Mouse (Mus musculus) G1E (cell line): ENCODE results near the gene Pgr15l. TPM values are rescaled to one million over a fixed set of nuclear protein-coding genes. Genes with fewer than 3 reads are reported as not detected.

Source experiments
- ATAC-seq: 2 replicates; pipeline ENCODE4 v1.8.0; 2016; ENCODE audit warnings: mild to moderate bottlenecking; ENCODE audit not compliant: insufficient number of reproducible peaks, poor library complexity, low FRiP score, severe bottlenecking; ENCODE audit errors: extremely low read depth
- DNase-seq: peaks from one replicate; pipeline ENCODE4 v3.0.0; 2012; ENCODE audit warnings: low spot score
- H3K27me3 ChIP-seq: 2 replicates; pipeline ENCODE4 v1.6.1; 2012; ENCODE audit warnings: mild to moderate bottlenecking, low read length, inconsistent platforms; ENCODE audit not compliant: insufficient read depth
- H3K36me3 ChIP-seq: replicated peaks from 2 replicates; pipeline ENCODE3; 2012; ENCODE audit warnings: mild to moderate bottlenecking, inconsistent platforms
- H3K4me1 ChIP-seq: 2 replicates; pipeline ENCODE4 v1.6.1; 2012; ENCODE audit warnings: low read depth, low read length, inconsistent platforms, mixed read lengths; ENCODE audit not compliant: insufficient read depth
- H3K4me3 ChIP-seq: 2 replicates; pipeline ENCODE4 v1.5.1; 2012; ENCODE audit warnings: low read depth, mild to moderate bottlenecking, inconsistent platforms, low read length, moderate library complexity, mixed read lengths
- H3K9me3 ChIP-seq: replicated peaks from 2 replicates; pipeline ENCODE4 v1.6.1; 2012; ENCODE audit warnings: inconsistent platforms
- CTCF ChIP-seq: IDR thresholded peaks from 2 replicates; pipeline ENCODE4 v1.5.1; 2012; ENCODE audit warnings: low read depth, low read length, inconsistent platforms, mixed read lengths
- GATA1 ChIP-seq: IDR thresholded peaks from 2 replicates; pipeline ENCODE4 v1.6.1; 2012; ENCODE audit warnings: borderline replicate concordance, low read length, inconsistent platforms, mixed read lengths
- GATA2 ChIP-seq: IDR thresholded peaks from 2 replicates; pipeline ENCODE4 v1.6.1; 2012; ENCODE audit warnings: low read depth, low read length, inconsistent platforms, borderline replicate concordance
- POLR2AphosphoS5 ChIP-seq: IDR thresholded peaks from 2 replicates; pipeline ENCODE4 v1.6.1; 2012; ENCODE audit warnings: low read depth, low read length, inconsistent platforms; ENCODE audit not compliant: insufficient replicate concordance
- TAL1 ChIP-seq: conservative IDR thresholded peaks from 2 replicates; pipeline ENCODE4 v1.6.1; 2012; ENCODE audit warnings: low read depth, low read length, inconsistent platforms, mixed read lengths
- polyA plus RNA-seq: library from polyadenylated mRNA; stranded (reverse); fragments of >175 nt; gene quantifications from 2 replicates; pipeline ENCODE4 v1.2.3, GENCODE M21; 2012
- total RNA-seq, 2 experiments: library from RNA; stranded (forward) in 1 of 2; stranded (reverse) in 1 of 2; fragments of 200-1000 nt in 1 of 2; fragments of >200 nt in 1 of 2; fragmentation: Nextera tagmentation in 1 of 2; gene quantifications; 2 replicates each; pipeline ENCODE4 v1.2.3; 2014 to 2017

Gene Pgr15l
- not detected in 2 replicates for total RNA-seq (2014; fragmentation: Nextera tagmentation)
- under 0.01 TPM in 1 of 2 replicates, not detected in the other for total RNA-seq (2017)
- not detected in 2 replicates for polyA plus RNA-seq

DNA sequence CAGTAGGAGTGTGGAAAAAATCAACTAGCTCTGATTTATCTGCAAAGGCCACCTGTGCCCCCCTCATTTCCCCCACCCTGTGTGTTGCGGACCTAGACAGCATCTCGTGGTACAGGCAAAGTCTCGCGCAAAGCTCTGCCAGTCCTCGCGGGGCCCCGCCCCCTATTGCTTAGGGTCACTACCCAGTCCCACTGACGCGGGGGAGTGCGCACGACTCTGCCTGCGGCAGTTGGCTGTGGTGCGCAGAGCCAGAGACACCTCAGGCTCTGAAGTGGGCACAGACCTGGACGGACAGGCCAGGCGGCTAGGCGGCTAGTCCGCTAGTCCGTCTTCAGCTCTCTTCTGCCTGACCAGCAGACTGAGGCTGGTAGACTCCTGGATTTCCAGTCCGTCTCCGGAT is at the start of gene Pgr15l:
Gene Pgr15l, plus strand, starts transcription at position 228 of the 400 bp plus-strand sequence.
- H3K4me1 ChIP-seq = no peaks in the 10 kb centered on the region
- H3K27me3 ChIP-seq = no peaks in the 10 kb centered on the region
- ATAC-seq (no peak), DNase-seq (no peak)
- TF ChIP-seq GATA2 (no peak), POLR2AphosphoS5 (no peak), CTCF (no peak)
- H3K36me3 ChIP-seq = no peaks in the 10 kb centered on the region
- H3K4me3 ChIP-seq = no peak within 1 kb of the TSS
- H3K9me3 ChIP-seq = no peaks in the 10 kb centered on the region

GRCm38 (mm10) chrX:97027540-97027939 is 44.9 kb upstream of the Pgr15l start:
- Histone ChIP-seq H3K4me3 (no peak overlapping the region), H3K27me3 (no peaks in the 10 kb centered on the region), H3K36me3 (no peaks in the 10 kb centered on the region), H3K4me1 (no peaks in the 10 kb centered on the region), H3K9me3 (no peaks in the 10 kb centered on the region)
- no peak for ATAC-seq
- DNase-seq = no peak
- no peak for TF ChIP-seq CTCF
- TF ChIP-seq GATA2 = no peak
- no peak for TF ChIP-seq POLR2AphosphoS5

DNA sequence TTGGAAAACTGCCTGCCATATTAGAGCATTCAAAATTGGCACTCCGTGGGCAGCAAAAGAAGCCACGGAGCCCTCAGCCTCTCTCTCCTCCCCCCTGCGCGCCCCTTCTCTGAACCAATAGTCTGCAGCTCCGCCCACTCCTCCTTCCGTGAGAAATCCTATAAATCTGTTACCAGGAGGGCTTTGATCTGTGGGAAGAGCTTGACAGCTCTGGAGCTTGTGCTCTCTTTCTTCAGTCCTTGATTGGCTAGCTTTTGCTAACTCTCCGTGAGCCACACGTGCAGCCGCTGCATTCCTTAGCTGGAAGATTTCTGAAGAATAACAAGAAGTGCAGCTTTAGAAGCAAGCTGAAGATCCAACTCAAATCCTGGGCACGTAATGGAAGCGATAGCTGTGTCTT is 2.6 kb upstream of the Pgr15l start:
- Histone ChIP-seq H3K4me3 (no peak overlapping the region), H3K4me1 (no peaks in the 10 kb centered on the region), H3K9me3 (no peaks in the 10 kb centered on the region), H3K36me3 (no peaks in the 10 kb centered on the region), H3K27me3 (no peaks in the 10 kb centered on the region)
- ATAC-seq (no peak), DNase-seq (no peak)
- TF ChIP-seq POLR2AphosphoS5 = no peak
- no peak for TF ChIP-seq CTCF
- TF ChIP-seq TAL1 = no peak
- no peak for TF ChIP-seq GATA2
- no peak for TF ChIP-seq GATA1
